9 mouse cellular contexts compared by ENCODE assay signal in genomic region chr8:89025281-89026138, GRCm38 (mm10). TPM values are rescaled to one million over a fixed set of nuclear protein-coding genes. Genes with fewer than 3 reads are reported as not detected.
DNase-seq lines count a peak whose midpoint lies in the region; ATAC-seq and TF ChIP-seq lines count a peak whose summit lies in the region.
"Had no signal": no experiment of that assay in that cellular context is flagged by ENCODE, and none has a peak within 500 bp of the region (broad histone marks: within the 10 kb centered on the region; RNA-seq: fewer than 3 reads in every experiment).

No protein-coding gene starts in this region.

- 6% methylated on average over 54 of the region's 55 CpGs for WGBS in heart, embryonic 13.5 days
- 5% methylated on average over 55 of the region's 55 CpGs for WGBS in hindbrain, embryonic 15.5 days
- 5% methylated on average over 55 of the region's 55 CpGs for WGBS in midbrain, embryonic 13.5 days

- peak overlapping the region; percentile 79 for H3K4me2 ChIP-seq in heart, embryonic 13.5 days
- peak overlapping the region; percentile 72 for H3K4me2 ChIP-seq in hindbrain, embryonic 15.5 days
- H3K4me2 ChIP-seq in midbrain, embryonic 13.5 days (replicated peaks): peak overlapping the region; percentile 75

- peaks cover 36% of the 10 kb centered on the region for H3K27me3 ChIP-seq in heart, embryonic 13.5 days (replicated peaks)
- H3K27me3 ChIP-seq in hindbrain, embryonic 15.5 days: peaks cover 25% of the 10 kb centered on the region; the same call in 1 of the 2 replicates
- H3K27me3 ChIP-seq in midbrain, embryonic 13.5 days: peaks cover 25% of the 10 kb centered on the region
- H3K27me3 ChIP-seq: CH12.LX had no signal

- TF ChIP-seq POLR2A in brain, embryonic 14.5 days (IDR thresholded peaks at IDR 0.05; ENCODE audit: borderline replicate concordance, extremely low read depth, insufficient read depth, insufficient read length, poor library complexity, severe bottlenecking): no peak

- peak; percentile 36; the same call in 1 of the 2 replicates for TF ChIP-seq CTCF in brain, embryonic 14.5 days (IDR thresholded peaks at IDR 0.05; ENCODE audit: borderline replicate concordance, extremely low read depth, insufficient read depth, insufficient read length)

- peaks cover 11% of the 10 kb centered on the region for H3K36me3 ChIP-seq in heart, embryonic 13.5 days
- H3K36me3 ChIP-seq in hindbrain, embryonic 15.5 days: no peaks in the 10 kb centered on the region
- H3K36me3 ChIP-seq in midbrain, embryonic 13.5 days: 0 out of 2 replicates have a peak, but pooled peaks cover 6% of the 10 kb centered on the region

- peak overlapping the region; percentile 72 for H3K9ac ChIP-seq in heart, embryonic 13.5 days
- no peak overlapping the region; the same call in 1 of the 2 replicates for H3K9ac ChIP-seq in hindbrain, embryonic 15.5 days
- peak overlapping the region; percentile 57; the same call in 1 of the 2 replicates for H3K9ac ChIP-seq in midbrain, embryonic 13.5 days (replicated peaks)

- peaks cover 29% of the 10 kb centered on the region for H3K4me1 ChIP-seq in heart, embryonic 13.5 days
- H3K4me1 ChIP-seq in hindbrain, embryonic 15.5 days (replicated peaks): peaks cover 15% of the 10 kb centered on the region
- peaks cover 38% of the 10 kb centered on the region for H3K4me1 ChIP-seq in midbrain, embryonic 13.5 days (replicated peaks)

- H3K4me3 ChIP-seq in heart, embryonic 13.5 days: peak overlapping the region; percentile 50
- peak overlapping the region; percentile 34 for H3K4me3 ChIP-seq in hindbrain, embryonic 15.5 days
- H3K4me3 ChIP-seq in midbrain, embryonic 13.5 days (replicated peaks): peak overlapping the region; percentile 38

- peak overlapping the region; percentile 30 for H3K27ac ChIP-seq in heart, embryonic 13.5 days (replicated peaks)
- H3K27ac ChIP-seq in hindbrain, embryonic 15.5 days (replicated peaks): no peak overlapping the region
- no peak overlapping the region for H3K27ac ChIP-seq in midbrain, embryonic 13.5 days

- ATAC-seq in heart, embryonic 13.5 days (ENCODE audit: extremely low read depth, insufficient number of reproducible peaks, low FRiP score, low TSS enrichment): no peak
- peak; percentile 74; the same call in 1 of the 2 replicates for ATAC-seq in hindbrain, embryonic 15.5 days (ENCODE audit: low FRiP score, low read depth)
- peak; percentile 86 for ATAC-seq in midbrain, embryonic 13.5 days

- H3K9me3 ChIP-seq in heart, embryonic 13.5 days: no peaks in the 10 kb centered on the region
- H3K9me3 ChIP-seq in hindbrain, embryonic 15.5 days: no peaks in the 10 kb centered on the region
- H3K9me3 ChIP-seq in midbrain, embryonic 13.5 days: no peaks in the 10 kb centered on the region

- DNase-seq in heart, adult 11 months: no peak
- DNase-seq in brain, embryonic 14.5 days (ENCODE audit: low read depth): peak; percentile 73
- DNase-seq in layer of hippocampus, postnatal 14 days (ENCODE audit: low spot score in 2 of 2): no peak
- DNase-seq in cerebellum, adult 9-11 months: no peak
- DNase-seq in adrenal gland, postnatal 36 days: no peak

RNA-seq across cellular contexts. Expression of gene Sall1, which starts 18.5 kb away (rescaled TPM):
- 3.9 and 4.1 TPM in 2 replicates for polyA plus RNA-seq in heart, embryonic 13.5 days (2015; fragmentation: Nextera tagmentation; extraction: Ambion mirVana)
- polyA plus RNA-seq in brain, embryonic 14.5 days (2012; rRNA removed): 23.3 TPM in 2 replicates
- polyA plus RNA-seq in hindbrain, embryonic 15.5 days (2015; fragmentation: Nextera tagmentation; extraction: Ambion mirVana): 6.0 and 8.1 TPM in 2 replicates
- polyA plus RNA-seq in midbrain, embryonic 13.5 days (2015; fragmentation: Nextera tagmentation; extraction: Ambion mirVana): 9.1 and 11.0 TPM in 2 replicates
- 10 to 100 TPM; 15.8 to 15.9 TPM for total RNA-seq in layer of hippocampus, postnatal 14 days (2021)
- total RNA-seq in adrenal gland, postnatal 36 days (2021): not detected
- total RNA-seq: CH12.LX had no signal
